Mouse (Mus musculus) brain, adult 2 months (tissue): Measurements from ENCODE around the gene Zfp319.
"Not testable (repeated sequence)": the region's sequence is repeated elsewhere in the genome, so short reads cannot be mapped to it uniquely, and the experiment has no call there.

Experiments
- DNase-seq: peaks from one replicate; pipeline ENCODE4 v3.0.0; 2011; ENCODE audit warnings: low read depth, low spot score

The Zfp319 gene

GRCm38 (mm10) chr8:95331720-95332436 lies at the start of gene Zfp319, which contains the start of gene Usb1:
TSS of gene Zfp319 (minus strand) at chr8:95331950.
TSS of gene Usb1 (plus strand) at chr8:95332284.
- DNase-seq: peak; percentile 94

- DNase-seq: no peak
Measured at GRCm38 (mm10) chr8:95380953-95381352, 49.2 kb upstream of the Zfp319 start.

GRCm38 (mm10) chr8:95378928-95379327 lies 47.2 kb upstream of the Zfp319 start:
- not testable (repeated sequence) for DNase-seq

GRCm38 (mm10) chr8:95377863-95378291 lies 46.1 kb upstream of the Zfp319 start:
- no peak for DNase-seq

GRCm38 (mm10) chr8:95377101-95377500 lies 45.4 kb upstream of the Zfp319 start:
- no peak for DNase-seq

- no peak for DNase-seq
Measured at GRCm38 (mm10) chr8:95376309-95376999, 44.7 kb upstream of the Zfp319 start.

- peak; percentile 56 for DNase-seq
Measured at GRCm38 (mm10) chr8:95375374-95375930, 43.7 kb upstream of the Zfp319 start.

GRCm38 (mm10) chr8:95374429-95374828 lies 42.7 kb upstream of the Zfp319 start:
- no peak for DNase-seq

- DNase-seq: no peak
Measured at GRCm38 (mm10) chr8:95373389-95374002, 41.7 kb upstream of the Zfp319 start.

GRCm38 (mm10) chr8:95369581-95370326 lies 38.0 kb upstream of the Zfp319 start:
- DNase-seq: no peak

- DNase-seq: no peak
Measured at GRCm38 (mm10) chr8:95363849-95364248, 32.1 kb upstream of the Zfp319 start.

- DNase-seq: no peak
Measured at GRCm38 (mm10) chr8:95362272-95362671, 30.5 kb upstream of the Zfp319 start.

GRCm38 (mm10) chr8:95361016-95361341 lies 29.2 kb upstream of the Zfp319 start:
- DNase-seq: no peak

- DNase-seq: peak; percentile 20
Measured at GRCm38 (mm10) chr8:95360181-95361015, 28.6 kb upstream of the Zfp319 start.

GRCm38 (mm10) chr8:95358550-95359411 lies 27.0 kb upstream of the Zfp319 start:
- DNase-seq: no peak

- DNase-seq: no peak
Measured at GRCm38 (mm10) chr8:95354606-95355005, 22.9 kb upstream of the Zfp319 start.

- DNase-seq: peak; percentile 43
Measured at GRCm38 (mm10) chr8:95352871-95353866, 21.4 kb upstream of the Zfp319 start.

- peak; percentile 62 for DNase-seq
Measured at GRCm38 (mm10) chr8:95352151-95352870, 20.6 kb upstream of the Zfp319 start, which contains the start of gene Mmp15. TSS of gene Mmp15 (plus strand) at chr8:95352268.
